Mouse (Mus musculus) heart, postnatal 0 days (tissue): ENCODE measurements around the gene Agap3.

Source experiments
- CTCF ChIP-seq: IDR thresholded peaks from 2 replicates; pipeline ENCODE4 v1.5.1; 2016; ENCODE audit warnings: antibody characterized with exemption, control low read depth, low read depth
- EP300 ChIP-seq: IDR thresholded peaks from 2 replicates; pipeline ENCODE4 v1.6.1; 2016; ENCODE audit warnings: antibody characterized with exemption, low read depth

DNA sequence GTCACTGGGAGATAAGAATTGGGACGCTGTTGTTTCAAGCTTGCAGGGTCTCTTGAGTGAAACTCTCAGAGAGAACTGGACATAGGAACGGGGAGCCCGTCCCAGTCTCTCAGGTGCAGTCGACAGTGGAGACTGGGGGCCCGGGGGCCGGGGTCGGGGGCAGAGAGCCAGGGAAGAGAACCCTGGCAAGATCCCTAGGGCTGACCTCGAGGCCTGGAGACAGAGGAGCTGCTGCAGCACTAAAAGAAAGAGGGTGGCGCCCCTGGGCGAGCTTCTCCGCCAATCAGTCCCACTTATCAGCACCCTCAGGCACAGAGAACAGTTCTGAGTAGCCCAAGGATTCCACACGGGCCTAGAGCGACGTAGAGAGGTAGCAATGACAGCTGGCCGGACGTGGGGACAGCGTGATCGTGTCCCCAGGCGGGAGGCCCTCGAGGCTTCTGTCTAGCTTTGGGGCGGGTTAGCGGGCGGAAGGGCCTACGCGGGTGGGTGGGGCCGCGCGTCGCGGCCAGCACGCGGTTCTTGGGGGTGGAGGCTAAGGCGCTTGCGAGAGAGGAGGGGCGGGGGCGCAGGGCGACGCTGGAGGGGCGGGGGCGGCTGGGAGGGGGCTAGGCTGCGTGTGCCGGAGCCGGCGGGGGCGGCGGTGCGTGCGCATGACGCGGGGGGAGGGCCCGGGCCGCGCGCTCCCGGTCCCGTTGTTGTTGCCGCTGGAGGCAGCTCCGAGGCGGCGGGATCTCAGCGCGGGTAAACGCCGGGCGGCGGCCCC, 530 bp upstream of the Agap3 start:
- TF ChIP-seq CTCF (no peak), EP300 (no peak)
